Mouse (Mus musculus): ENCODE measurements around the gene Cldn10.

Cldn10 gene

GRCm38 (mm10) chr14:118831597-118831996 lies 43.9 kb downstream of the Cldn10 start:
- DNase-seq: no peak

GRCm38 (mm10) chr14:118833241-118833640 lies 45.5 kb downstream of the Cldn10 start:
- DNase-seq: no peak

GRCm38 (mm10) chr14:118834313-118834712 lies 46.6 kb downstream of the Cldn10 start:
- DNase-seq: peak; percentile 27

- no peak for DNase-seq
Observed at GRCm38 (mm10) chr14:118836145-118836544, 48.4 kb downstream of the Cldn10 start.

- DNase-seq: no peak
Observed at GRCm38 (mm10) chr14:118836754-118837153, 49.0 kb downstream of the Cldn10 start.

- no peak for DNase-seq
Observed at GRCm38 (mm10) chr14:118838556-118839120, 50.9 kb downstream of the Cldn10 start.

- no peak for DNase-seq
Observed at GRCm38 (mm10) chr14:118839416-118839815, 51.7 kb downstream of the Cldn10 start.

GRCm38 (mm10) chr14:118840027-118840426 lies 52.3 kb downstream of the Cldn10 start:
- DNase-seq: no peak

- no peak for DNase-seq
Observed at GRCm38 (mm10) chr14:118842353-118842752, 54.6 kb downstream of the Cldn10 start.

GRCm38 (mm10) chr14:118846834-118847233 lies 59.1 kb downstream of the Cldn10 start:
- DNase-seq: no peak

GRCm38 (mm10) chr14:118848171-118848570 lies 60.5 kb downstream of the Cldn10 start:
- DNase-seq: no peak

GRCm38 (mm10) chr14:118850011-118850695 lies 62.4 kb downstream of the Cldn10 start:
- no peak for DNase-seq

- no peak for DNase-seq
Observed at GRCm38 (mm10) chr14:118850696-118851035, 63.0 kb downstream of the Cldn10 start.

GRCm38 (mm10) chr14:118851496-118852107 lies 63.9 kb downstream of the Cldn10 start:
- DNase-seq: no peak

- peak; percentile 85 for DNase-seq
Observed at GRCm38 (mm10) chr14:118854371-118855114, 66.8 kb downstream of the Cldn10 start.

GRCm38 (mm10) chr14:118855141-118855800 lies 67.6 kb downstream of the Cldn10 start:
- DNase-seq: peak; percentile 59

GRCm38 (mm10) chr14:118856563-118856962 lies 68.9 kb downstream of the Cldn10 start:
- no peak for DNase-seq

- DNase-seq: no peak
Observed at GRCm38 (mm10) chr14:118858318-118858717, 70.6 kb downstream of the Cldn10 start.

GRCm38 (mm10) chr14:118862253-118862652 lies 74.5 kb downstream of the Cldn10 start:
- no peak for DNase-seq

GRCm38 (mm10) chr14:118864905-118865304 lies 77.2 kb downstream of the Cldn10 start:
- no peak for DNase-seq

GRCm38 (mm10) chr14:118866014-118866811 lies 78.5 kb downstream of the Cldn10 start:
- no peak for DNase-seq

GRCm38 (mm10) chr14:118867366-118867765 lies 79.7 kb downstream of the Cldn10 start:
- DNase-seq: no peak
